Mouse (Mus musculus): Measurements from ENCODE around the gene Plekhh3.

Gene Plekhh3

DNA sequence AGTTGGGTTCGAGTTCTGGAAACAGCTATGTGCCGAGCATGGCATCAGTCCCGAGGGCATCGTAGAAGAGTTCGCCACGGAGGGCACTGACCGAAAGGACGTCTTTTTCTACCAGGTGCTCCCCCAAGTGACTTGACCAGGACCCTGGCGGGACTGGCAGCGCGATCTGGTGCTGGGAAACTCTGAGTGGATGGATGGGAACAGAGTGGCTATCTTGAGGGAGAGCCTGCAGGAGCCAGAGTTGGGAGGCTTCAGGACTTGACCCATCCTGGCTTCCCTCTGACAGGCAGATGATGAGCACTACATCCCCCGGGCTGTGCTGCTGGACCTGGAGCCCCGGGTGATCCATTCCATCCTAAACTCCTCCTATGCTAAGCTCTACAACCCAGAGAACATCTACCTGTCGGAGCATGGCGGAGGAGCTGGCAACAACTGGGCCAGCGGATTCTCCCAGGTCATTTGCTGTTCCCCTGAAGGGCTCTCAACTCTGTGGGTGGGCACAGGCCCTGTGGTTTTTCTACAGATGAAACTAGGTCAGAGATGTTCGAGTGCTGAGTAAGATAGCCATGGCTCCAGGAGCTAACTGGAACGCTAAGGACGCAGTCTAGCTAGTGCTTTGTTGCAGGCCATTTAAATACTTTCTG, 50.5 kb downstream of the Plekhh3 start:
- no peak for DNase-seq (ENCODE audit: low spot score in 2 of 2)

DNA sequence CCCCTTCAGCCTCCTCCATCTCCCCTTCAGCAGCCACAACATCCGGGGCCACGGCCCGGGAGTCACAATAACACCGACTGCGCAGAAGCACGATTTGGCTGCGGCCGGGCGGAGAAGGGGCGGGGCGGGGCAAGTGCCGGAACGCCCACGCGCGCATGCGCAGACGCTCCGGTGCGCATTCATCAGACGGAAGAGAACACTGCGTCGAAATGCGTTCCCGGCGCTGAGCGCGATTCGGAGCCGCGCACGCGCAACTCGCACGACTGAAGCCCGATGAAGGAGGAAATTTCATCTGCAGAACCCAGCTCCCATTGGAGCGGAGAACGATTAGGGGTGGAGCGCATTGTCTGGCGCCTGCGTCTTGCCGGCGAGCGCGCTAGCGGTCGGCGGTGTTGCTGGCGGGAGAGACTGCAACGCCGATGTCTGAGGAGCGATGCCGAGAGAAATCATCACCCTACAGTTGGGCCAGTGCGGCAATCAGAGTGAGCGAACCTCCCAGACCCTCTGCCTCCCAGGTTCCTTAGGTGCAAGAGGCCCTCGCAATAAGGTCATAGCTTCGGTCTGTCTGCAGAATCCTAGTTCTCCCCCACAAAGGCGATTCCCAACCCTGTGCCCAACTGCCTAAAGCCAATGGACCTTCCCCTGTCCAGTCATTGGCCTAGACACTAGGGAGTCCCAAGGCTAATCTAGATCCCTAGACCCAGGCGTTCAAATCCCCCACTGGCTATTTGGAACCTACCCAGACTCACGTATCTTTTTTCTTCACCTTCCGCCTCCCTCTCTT, 51.2 kb downstream of the Plekhh3 start, which contains the start of the genes Retreg3 and Tubg1:
TSS of gene Retreg3 (minus strand) at position 133 of the 784 bp plus-strand sequence.
TSS of gene Tubg1 (plus strand) at position 178 of the 784 bp plus-strand sequence.
- peak; percentile 99 for DNase-seq (ENCODE audit: low spot score in 2 of 2)

DNA sequence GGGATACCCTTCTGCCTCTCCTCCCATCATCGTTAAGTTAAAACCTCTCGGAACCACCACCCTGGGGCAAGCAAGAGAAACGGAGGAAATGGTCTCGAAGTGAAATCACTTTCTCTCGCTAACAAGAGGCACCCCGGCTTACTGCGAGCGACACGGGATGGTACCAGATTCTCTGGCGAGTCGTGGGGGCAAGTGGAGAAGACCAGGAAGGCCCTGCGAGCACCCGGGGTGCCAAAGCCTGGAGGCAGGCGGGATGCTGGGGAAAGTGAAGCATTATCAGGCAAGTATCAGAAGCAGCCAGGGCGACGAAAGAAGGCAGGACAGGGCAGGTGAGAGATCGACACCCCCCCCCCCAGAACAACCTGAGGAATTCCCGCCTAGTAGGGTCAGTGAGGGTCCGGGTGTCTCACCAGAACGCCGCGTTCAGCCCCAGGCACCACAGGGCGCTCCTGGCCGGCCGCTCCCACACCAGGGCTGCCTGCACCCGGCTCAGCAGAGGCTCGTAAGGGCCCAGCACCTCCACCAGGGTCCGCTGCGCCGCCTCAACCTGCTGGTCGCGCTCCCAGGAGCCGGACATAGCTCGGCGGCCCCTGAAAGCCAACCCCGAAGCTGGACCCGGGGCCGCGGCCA, 51.9 kb downstream of the Plekhh3 start:
- DNase-seq (ENCODE audit: low spot score in 2 of 2), result no peak

DNA sequence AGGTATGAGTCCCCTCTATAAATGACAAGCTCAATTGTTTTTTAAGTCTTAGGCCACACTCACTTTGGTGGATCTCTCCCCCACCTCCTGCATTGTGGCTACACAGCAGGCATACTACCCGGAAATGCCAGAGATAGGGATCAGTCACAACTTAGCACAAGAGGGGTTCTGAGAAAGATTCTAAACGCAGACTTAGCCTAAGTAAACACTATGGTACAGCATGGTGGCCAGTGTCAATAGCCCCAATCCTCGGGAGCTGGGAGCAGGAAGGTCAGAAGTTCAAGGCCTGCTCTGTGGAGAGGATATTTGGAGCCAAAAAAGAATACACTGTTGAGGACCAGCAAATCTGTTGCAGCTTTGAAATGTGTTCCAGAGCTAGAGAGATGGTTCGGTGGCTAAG, 53.0 kb downstream of the Plekhh3 start:
- DNase-seq (ENCODE audit: low spot score in 2 of 2), result no peak

DNA sequence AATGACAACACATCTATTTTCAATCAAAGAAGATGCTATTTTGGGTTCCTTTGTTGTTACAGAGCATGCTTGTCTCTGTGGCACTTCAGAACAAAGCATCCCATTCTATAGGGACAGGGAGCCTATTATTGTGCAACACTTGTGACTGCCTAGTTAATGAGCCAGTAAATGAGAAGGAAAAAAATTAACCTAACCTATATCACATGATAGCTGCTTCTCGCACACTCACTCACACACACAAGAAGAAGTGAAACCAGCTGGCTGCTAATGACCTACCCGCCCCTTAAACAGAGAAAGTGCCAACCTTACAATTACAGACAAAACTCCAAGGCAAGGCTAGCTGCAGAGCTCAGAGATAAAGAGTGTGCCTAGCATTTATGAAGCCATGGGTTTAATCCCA, 55.6 kb downstream of the Plekhh3 start:
- DNase-seq (ENCODE audit: low spot score in 2 of 2), result peak in 1 of 2 experiments; percentile 49
